Mouse (Mus musculus) olfactory bulb, adult 2 months (tissue): Measurements from ENCODE around the gene Pnliprp2.

ENCODE experiments used
- CTCF ChIP-seq: fragments of 200-500 bp; IDR thresholded peaks from 2 replicates; pipeline ENCODE4 v1.5.1; 2012; ENCODE audit warnings: low read depth, mild to moderate bottlenecking, low read length, moderate library complexity; ENCODE audit not compliant: insufficient read depth
- POLR2A ChIP-seq: fragments of 200-500 bp; IDR thresholded peaks from 2 replicates; pipeline ENCODE4 v1.6.1; 2012; ENCODE audit warnings: mild to moderate bottlenecking, low read depth, low read length, moderate library complexity; ENCODE audit not compliant: insufficient read depth

DNA sequence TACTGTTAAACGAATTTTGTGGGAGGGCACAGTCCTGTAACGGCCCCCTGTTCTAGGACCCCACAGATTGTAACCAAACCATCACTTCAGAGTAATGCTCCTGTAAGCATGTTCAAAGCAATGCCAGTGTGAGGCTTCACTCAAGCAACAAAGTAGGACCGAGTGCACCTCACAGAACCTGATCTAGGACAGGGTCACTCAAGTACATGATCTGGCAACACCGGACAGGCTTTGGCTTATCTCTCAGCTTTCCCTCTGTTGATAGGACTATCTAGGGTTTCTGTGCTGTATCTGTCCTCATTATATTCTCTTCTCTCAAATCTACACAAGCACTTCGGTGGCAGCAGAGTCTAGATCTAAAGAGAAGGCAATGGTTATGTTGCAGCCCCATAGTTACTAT is 33.0 kb upstream of the Pnliprp2 start:
- TF ChIP-seq POLR2A (no peak), CTCF (no peak)
